Mouse (Mus musculus) bone marrow macrophage, adult 2 months (primary cell): Measurements from ENCODE around the gene Pwwp2b. TPM values are rescaled to one million over a fixed set of nuclear protein-coding genes. Genes with fewer than 3 reads are reported as not detected.
A peak's percentile ranks its signal among the peaks of the same experiment; 100 is the strongest.

Source experiments
- H3K27ac ChIP-seq: 2 replicates; pipeline ENCODE4 v1.5.1; 2012; ENCODE audit warnings: low read depth, low read length; ENCODE audit not compliant: insufficient read depth
- H3K4me1 ChIP-seq: 2 replicates; pipeline ENCODE4 v1.6.1; 2012; ENCODE audit warnings: low read length; ENCODE audit not compliant: control insufficient read depth, insufficient read depth
- H3K4me3 ChIP-seq: 2 replicates; pipeline ENCODE4 v1.5.1; 2012; ENCODE audit warnings: mild to moderate bottlenecking, low read length, moderate library complexity; ENCODE audit not compliant: insufficient read depth
- CTCF ChIP-seq: IDR thresholded peaks from 2 replicates; pipeline ENCODE4 v1.5.1; 2012; ENCODE audit warnings: low read depth, mild to moderate bottlenecking, low read length, moderate library complexity
- POLR2A ChIP-seq: IDR thresholded peaks from 2 replicates; pipeline ENCODE4 v1.6.1; 2012; ENCODE audit warnings: mild to moderate bottlenecking, low read depth, low read length, borderline replicate concordance
- polyA plus RNA-seq: library from polyadenylated mRNA; stranded (reverse); fragments of >200 nt; gene quantifications from 2 replicates; pipeline ENCODE4 v1.2.4, GENCODE M21; 2012; ENCODE audit not compliant: missing spikeins, insufficient read depth, insufficient read length

The Pwwp2b gene
- 11.4 and 13.0 TPM in 2 replicates for polyA plus RNA-seq

DNA sequence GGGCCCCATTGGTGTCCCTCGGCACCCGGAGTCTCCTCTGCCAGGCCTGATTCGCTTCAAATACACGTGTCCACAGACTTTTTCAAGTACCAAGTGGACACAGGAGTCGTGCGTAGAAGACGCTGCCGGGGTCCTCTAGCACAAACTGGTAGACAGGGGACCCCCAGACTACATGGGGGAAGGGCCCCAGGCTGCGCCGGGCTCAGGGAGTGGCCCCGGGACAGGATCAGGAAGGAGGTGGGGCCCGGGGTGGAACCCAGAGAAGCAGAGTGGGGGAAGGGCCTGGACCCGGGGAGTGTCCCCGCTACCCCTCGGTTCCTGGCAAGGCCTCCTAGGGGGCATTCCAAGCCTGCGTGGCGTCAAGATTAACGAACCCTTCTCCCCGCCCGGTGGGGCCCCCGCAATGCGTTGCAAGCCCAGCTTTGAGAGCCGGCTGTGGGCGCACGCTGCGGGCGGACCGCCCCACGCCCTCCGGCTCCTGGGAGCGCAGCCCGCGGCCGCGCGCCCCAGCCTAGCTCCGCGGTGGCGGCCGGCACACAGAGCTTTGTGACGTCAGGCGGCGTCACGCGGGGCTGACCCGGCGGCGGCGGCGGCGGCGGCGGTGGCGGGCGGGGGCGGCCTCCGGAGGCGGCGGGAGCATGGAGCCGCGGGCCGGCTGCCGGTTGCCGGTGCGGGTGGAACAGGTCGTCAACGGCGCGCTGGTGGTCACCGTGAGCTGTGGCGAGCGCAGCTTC is at the start of gene Pwwp2b:
Gene Pwwp2b (plus strand): TSS at position 602 of the 734 bp plus-strand sequence.
- peak within 1 kb of the TSS; percentile 78 for H3K27ac ChIP-seq

DNA sequence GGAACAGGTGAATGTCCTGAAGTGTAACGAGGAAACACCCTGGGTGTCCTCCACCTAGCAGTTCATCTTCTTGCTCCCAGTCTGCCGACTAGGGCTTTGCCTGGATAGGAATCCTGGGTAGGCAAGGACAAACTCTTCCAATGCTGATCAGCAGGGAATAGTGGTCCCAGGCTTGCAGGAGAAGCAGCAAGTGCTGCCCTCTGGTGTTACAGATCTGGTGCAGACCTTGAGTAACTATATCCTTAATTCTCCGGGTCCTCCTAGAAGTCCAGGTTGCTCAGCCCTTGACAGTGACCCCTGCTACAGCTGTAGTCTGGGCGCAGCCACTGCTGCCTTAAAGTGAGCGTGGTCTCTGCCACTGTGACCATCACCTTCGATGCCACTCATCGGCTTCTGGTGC is 48.2 kb upstream of the Pwwp2b start:
- Histone ChIP-seq H3K4me3 (no peak overlapping the region), H3K27ac (no peak overlapping the region), H3K4me1 (no peaks in the 10 kb centered on the region)
- no peak for TF ChIP-seq POLR2A
- peak; percentile 49; the same call in 1 of the 2 replicates for TF ChIP-seq CTCF

More for the DNA sequence above, at the start of gene Pwwp2b:
- H3K4me1 ChIP-seq, result peaks cover 29% of the 10 kb centered on the region
- peak within 1 kb of the TSS; percentile 89 for H3K4me3 ChIP-seq
- TF ChIP-seq CTCF, result no peak
- TF ChIP-seq POLR2A, result no peak; the same call in 1 of the 2 replicates

DNA sequence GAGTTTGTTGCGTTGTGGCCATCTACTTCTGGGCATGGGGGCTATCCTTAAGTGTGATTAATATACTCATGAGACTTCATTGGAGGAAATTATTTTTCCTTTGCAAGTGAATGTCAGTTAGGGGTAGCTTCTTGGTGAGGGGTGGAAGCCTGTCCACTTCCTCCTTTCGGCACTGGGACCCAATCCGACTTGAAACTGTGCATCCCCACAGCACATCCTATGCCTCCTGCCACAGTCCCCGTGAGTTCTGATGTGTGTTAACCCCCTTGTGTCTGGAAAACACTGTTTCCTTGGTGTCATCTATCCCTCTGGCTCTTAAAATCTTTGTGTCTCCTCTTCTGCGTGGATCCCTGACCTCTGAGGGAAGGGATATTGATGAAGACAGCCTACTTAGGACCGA is 47.1 kb upstream of the Pwwp2b start:
- Histone ChIP-seq H3K27ac (no peak overlapping the region), H3K4me1 (no peaks in the 10 kb centered on the region), H3K4me3 (no peak overlapping the region)
- TF ChIP-seq POLR2A, result no peak
- TF ChIP-seq CTCF, result no peak

DNA sequence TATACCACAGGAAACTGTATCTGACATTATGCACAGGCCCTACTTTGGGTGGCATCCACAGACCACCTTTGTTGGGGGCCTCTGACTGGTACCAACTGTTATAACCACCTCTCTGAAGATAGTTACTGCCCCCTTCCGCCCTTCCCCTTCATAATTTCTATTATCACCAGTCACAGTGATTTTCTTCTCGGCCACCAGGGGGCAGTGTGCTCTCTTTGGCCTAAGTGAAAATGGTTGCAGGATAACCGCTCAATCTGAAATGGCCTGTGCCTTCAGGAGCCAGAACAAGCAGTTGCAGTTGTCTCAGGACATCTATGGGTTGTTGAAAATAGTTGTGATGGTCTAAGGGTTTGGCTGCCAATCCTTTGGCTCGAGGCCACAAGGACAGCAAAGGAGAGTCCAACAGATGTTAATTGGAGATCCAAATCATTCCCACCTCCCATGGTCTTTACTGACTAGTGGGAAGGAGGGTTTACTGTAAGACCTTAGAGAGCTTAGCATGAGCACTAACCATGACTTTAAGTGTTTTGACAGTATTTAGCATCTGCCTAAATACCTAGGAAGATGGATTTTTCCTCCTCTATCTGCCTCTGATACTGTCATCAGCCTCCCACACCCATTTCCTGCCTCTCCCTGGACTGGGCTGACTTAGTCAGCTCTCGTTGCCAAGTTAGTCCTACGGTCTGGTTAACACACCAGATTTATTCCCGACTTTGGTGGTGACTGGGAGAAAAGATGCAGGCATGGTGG is 40.1 kb upstream of the Pwwp2b start:
- Histone ChIP-seq H3K4me1 (peaks cover 13% of the 10 kb centered on the region), H3K27ac (no peak overlapping the region), H3K4me3 (no peak overlapping the region)
- TF ChIP-seq CTCF (peak; percentile 81), POLR2A (no peak)

DNA sequence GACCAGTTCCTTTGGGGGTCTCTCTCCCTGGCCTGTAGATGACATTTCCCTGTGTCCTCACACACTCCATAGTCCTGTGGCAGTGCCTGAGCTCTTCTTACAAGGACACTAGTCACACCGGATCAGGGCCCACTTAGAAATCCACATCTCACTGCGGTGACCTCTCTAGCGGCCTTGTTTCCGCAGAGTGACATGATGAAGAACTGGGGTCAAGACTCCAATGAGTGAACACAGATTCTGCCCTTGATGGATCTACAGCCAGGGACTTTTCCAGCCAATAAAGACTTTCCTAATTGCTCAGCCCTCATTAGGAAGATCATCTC is 39.5 kb upstream of the Pwwp2b start:
- TF ChIP-seq CTCF (no peak), POLR2A (no peak)
- Histone ChIP-seq H3K4me3 (no peak overlapping the region), H3K4me1 (peaks cover 16% of the 10 kb centered on the region), H3K27ac (no peak overlapping the region)

DNA sequence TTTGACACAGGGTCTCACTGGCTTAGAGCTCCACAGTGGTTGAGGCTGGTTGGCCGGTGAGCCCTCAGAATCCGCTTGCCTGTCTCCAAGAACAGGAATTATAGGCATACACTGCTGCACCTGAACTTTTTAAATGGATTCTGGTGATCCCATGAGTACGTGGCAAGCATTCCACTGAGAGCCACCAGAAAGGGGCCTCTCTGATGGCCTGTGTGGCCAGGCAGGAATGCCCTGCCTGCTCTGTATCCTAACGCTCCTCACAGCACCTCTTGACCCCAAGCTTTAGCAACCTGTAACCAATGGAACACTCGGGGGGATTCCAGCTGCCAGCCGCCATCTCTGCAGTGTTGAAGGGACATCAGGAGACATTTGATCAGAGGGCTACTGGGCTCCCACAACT is 36.5 kb upstream of the Pwwp2b start:
- Histone ChIP-seq H3K27ac (peak overlapping the region; percentile 39; the same call in 1 of the 2 replicates), H3K4me1 (peaks cover 18% of the 10 kb centered on the region), H3K4me3 (no peak overlapping the region)
- no peak for TF ChIP-seq CTCF

DNA sequence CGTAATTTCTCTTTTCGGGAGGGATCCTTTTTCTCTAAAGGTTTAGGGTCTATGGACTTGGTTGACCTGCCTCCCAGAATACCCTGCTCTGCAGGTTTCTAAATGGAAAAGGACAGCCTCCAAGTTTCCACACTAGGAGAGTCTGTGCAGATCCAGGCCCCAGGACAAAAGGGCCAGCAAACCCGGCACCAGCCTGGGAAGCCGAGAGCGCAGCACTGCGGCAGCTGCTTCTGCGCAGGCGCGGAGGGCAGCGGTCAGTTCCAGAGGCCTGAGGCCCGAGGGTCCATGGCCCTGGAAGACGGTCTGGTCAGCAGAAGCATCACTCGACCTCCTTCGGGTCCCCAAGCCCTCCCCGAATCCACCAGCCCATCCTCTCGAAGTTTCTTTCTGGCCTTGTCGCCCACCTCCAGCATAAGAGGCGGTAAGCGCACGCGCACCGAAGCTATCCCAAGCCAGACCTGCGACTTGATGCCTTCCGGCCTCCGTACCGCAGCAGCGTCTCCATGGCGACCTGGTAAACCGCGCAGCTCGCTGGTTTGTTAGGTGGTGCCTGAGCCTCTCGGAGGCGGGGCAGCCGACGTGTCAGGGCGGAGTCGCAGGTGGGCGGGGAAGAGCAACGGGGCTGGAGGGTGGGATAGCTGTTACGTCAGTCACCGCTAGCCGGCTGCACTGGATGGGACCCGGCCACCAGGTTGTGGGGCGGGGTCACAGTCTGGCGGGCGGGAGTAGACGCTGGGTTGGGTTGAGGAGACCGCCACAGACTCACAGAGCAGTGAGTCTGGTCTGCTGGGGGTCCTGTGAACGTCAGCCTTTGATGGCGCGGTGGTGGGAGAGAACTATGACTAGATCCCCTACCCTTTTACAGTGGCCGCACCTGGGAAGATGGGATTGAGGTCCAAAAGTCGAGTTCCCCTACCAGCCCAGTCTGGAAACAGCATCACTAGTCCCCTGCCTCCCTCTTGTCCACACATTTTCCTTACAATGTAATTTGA is 35.2 kb upstream of the Pwwp2b start, which contains the start of the genes Lrrc27 and Stk32c:
Gene Lrrc27 (plus strand): TSS at position 235 of the 992 bp plus-strand sequence.
Gene Stk32c (minus strand): TSS at position 554 of the 992 bp plus-strand sequence.
- TF ChIP-seq CTCF, result no peak
- TF ChIP-seq POLR2A, result no peak
- Histone ChIP-seq H3K27ac (peak within 1 kb of the TSS; percentile 80), H3K4me3 (peak within 1 kb of the TSS; percentile 83), H3K4me1 (peaks cover 20% of the 10 kb centered on the region)

DNA sequence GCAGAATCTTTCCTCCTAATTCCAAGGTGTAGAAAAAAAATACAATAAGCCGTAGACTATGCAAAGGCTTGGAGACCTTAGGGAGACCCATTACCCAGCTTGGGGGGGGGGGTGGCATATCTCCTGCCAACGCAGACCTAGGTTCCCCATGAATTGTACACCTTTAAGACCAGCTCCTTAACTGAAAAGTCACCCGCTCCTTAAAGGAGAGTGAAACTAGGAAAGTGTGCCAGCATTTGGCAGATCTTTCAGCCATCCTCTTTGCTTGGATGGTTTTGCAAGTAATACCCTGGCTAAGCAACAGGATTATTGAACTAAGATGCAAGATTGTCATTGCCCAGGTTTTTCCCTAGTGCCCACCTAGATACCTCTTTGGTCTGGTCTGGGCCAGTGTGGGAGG is 34.5 kb upstream of the Pwwp2b start:
- Histone ChIP-seq H3K4me3 (peak overlapping the region; percentile 83), H3K27ac (no peak overlapping the region), H3K4me1 (peaks cover 20% of the 10 kb centered on the region)
- TF ChIP-seq POLR2A, result no peak
- TF ChIP-seq CTCF, result no peak

DNA sequence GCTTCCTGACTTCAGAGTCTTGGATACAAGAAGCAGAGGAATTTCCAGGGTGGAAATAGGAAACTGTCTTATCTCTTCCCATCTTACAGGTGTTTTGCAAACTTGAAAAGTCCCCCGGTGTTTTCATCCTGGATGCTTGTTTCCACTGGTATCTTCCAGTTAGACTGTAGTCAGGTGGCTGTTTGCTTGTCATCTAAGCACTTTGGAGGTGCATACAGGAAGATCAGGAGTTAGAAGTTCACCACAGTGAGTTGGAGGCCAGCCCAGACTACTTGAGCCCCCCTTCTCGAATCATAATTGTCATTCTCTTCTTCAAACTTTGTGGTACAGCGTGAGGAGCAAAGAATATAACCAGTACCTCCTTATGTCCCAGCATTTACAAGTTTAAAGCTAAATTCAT is 34.1 kb upstream of the Pwwp2b start:
- TF ChIP-seq POLR2A, result no peak
- no peak for TF ChIP-seq CTCF

More for the DNA sequence above, 34.1 kb upstream of the Pwwp2b start:
- H3K4me3 ChIP-seq, result no peak overlapping the region
- H3K27ac ChIP-seq, result no peak overlapping the region
- peaks cover 22% of the 10 kb centered on the region for H3K4me1 ChIP-seq
